Mouse (Mus musculus) embryonic facial prominence, embryonic 12.5 days (tissue): Measurements from ENCODE around the gene Selenoh. TPM values are rescaled to one million over a fixed set of nuclear protein-coding genes. Genes with fewer than 3 reads are reported as not detected.

ENCODE experiments used
- ATAC-seq: fragments of 200-750 bp; cut with Nextera tagmentation; 2 replicates; pipeline ENCODE4 v1.8.0; 2017; ENCODE audit not compliant: insufficient number of reproducible peaks, insufficient read depth, low FRiP score, low TSS enrichment
- H3K27ac ChIP-seq: fragments of 300-500 bp; sonication (generic); 2 replicates; pipeline ENCODE4 v1.5.1; 2016; ENCODE audit warnings: mild to moderate bottlenecking
- H3K27me3 ChIP-seq: fragments of 300-500 bp; sonication (generic); 2 replicates; pipeline ENCODE4 v1.6.1; 2016; ENCODE audit warnings: mild to moderate bottlenecking, moderate library complexity
- H3K36me3 ChIP-seq: fragments of 300-500 bp; sonication (generic); 2 replicates; pipeline ENCODE4 v1.6.1; 2016; ENCODE audit warnings: mild to moderate bottlenecking
- H3K4me1 ChIP-seq: fragments of 300-500 bp; sonication (generic); 2 replicates; pipeline ENCODE4 v1.6.1; 2016
- H3K4me2 ChIP-seq: fragments of 300-500 bp; sonication (generic); replicated peaks from 2 replicates; pipeline ENCODE4 v1.6.1; 2016; ENCODE audit warnings: mild to moderate bottlenecking, moderate library complexity
- H3K4me3 ChIP-seq: fragments of 300-500 bp; sonication (generic); 2 replicates; pipeline ENCODE4 v1.5.1; 2016; ENCODE audit warnings: mild to moderate bottlenecking
- H3K9ac ChIP-seq: fragments of 300-500 bp; sonication (generic); 2 replicates; pipeline ENCODE4 v1.6.1; 2016; ENCODE audit warnings: mild to moderate bottlenecking, moderate library complexity
- H3K9me3 ChIP-seq: fragments of 300-500 bp; sonication (generic); 2 replicates; pipeline ENCODE4 v1.6.1; 2016; ENCODE audit warnings: mild to moderate bottlenecking, moderate library complexity
- WGBS: fragments of 180-500 bp; shearing (Covaris S2); methylation state at CpG from one replicate; pipeline ENCODE4 v1.1.7; 2016; 5-methylcytosine and 5-hydroxymethylcytosine counted together
- polyA plus RNA-seq: library from polyadenylated mRNA; unstranded; fragments of >200 nt; fragmentation: Nextera tagmentation; extraction: Ambion mirVana; gene quantifications from 2 replicates; pipeline ENCODE4 v1.2.1, GENCODE M21; 2016

Gene Selenoh
- 348 and 377 TPM in 2 replicates for polyA plus RNA-seq

- H3K9me3 ChIP-seq, result no peaks in the 10 kb centered on the region
- H3K4me2 ChIP-seq, result peak within 1 kb of the TSS; percentile 62
- H3K27me3 ChIP-seq, result no peaks in the 10 kb centered on the region
- H3K27ac ChIP-seq, result peak within 1 kb of the TSS; percentile 97
- peak within 1 kb of the TSS; percentile 91 for H3K9ac ChIP-seq
- peak; percentile 96 for ATAC-seq
- under 1% methylated on average over 20 of the region's 20 CpGs for WGBS
- H3K4me1 ChIP-seq, result peaks cover 4% of the 10 kb centered on the region; the same call in 1 of the 2 replicates
- peaks cover 43% of the 10 kb centered on the region for H3K36me3 ChIP-seq
- peak within 1 kb of the TSS; percentile 90 for H3K4me3 ChIP-seq
Measured at GRCm38 (mm10) chr2:84670569-84670933, at the start of gene Selenoh. TSS of gene Selenoh (minus strand) at chr2:84670770.

GRCm38 (mm10) chr2:84717357-84717756 lies 46.8 kb upstream of the Selenoh start:
- peaks cover 10% of the 10 kb centered on the region for H3K4me1 ChIP-seq
- H3K36me3 ChIP-seq, result peaks cover 10% of the 10 kb centered on the region; the same call in 1 of the 2 replicates
- no peak overlapping the region for H3K4me2 ChIP-seq
- no peaks in the 10 kb centered on the region for H3K27me3 ChIP-seq
- no peak overlapping the region for H3K4me3 ChIP-seq
- no peak for ATAC-seq
- no peak overlapping the region for H3K27ac ChIP-seq
- WGBS, result 89% methylated on average over 4 of the region's 4 CpGs
- no peaks in the 10 kb centered on the region for H3K9me3 ChIP-seq
- no peak overlapping the region for H3K9ac ChIP-seq

- Histone ChIP-seq H3K27ac (no peak overlapping the region), H3K4me3 (peak overlapping the region; percentile 96), H3K36me3 (peaks cover 7% of the 10 kb centered on the region; the same call in 1 of the 2 replicates), H3K27me3 (no peaks in the 10 kb centered on the region), H3K9ac (peak overlapping the region; percentile 46), H3K4me1 (peaks cover 10% of the 10 kb centered on the region), H3K4me2 (peak overlapping the region; percentile 59), H3K9me3 (no peaks in the 10 kb centered on the region)
- WGBS, result 34% methylated on average over 9 of the region's 9 CpGs
- ATAC-seq, result no peak
Measured at GRCm38 (mm10) chr2:84716423-84717355, 46.1 kb upstream of the Selenoh start.

- peaks cover 10% of the 10 kb centered on the region for H3K4me1 ChIP-seq
- no peaks in the 10 kb centered on the region for H3K9me3 ChIP-seq
- H3K36me3 ChIP-seq, result peaks cover 3% of the 10 kb centered on the region
- peak overlapping the region; percentile 96 for H3K27ac ChIP-seq
- peak overlapping the region; percentile 96 for H3K4me3 ChIP-seq
- H3K27me3 ChIP-seq, result no peaks in the 10 kb centered on the region
- under 1% methylated on average over 33 of the region's 33 CpGs for WGBS
- ATAC-seq, result peak; percentile 96
- H3K4me2 ChIP-seq, result peak overlapping the region; percentile 59
- peak overlapping the region; percentile 46 for H3K9ac ChIP-seq
Measured at GRCm38 (mm10) chr2:84715562-84716361, 45.2 kb upstream of the Selenoh start.

GRCm38 (mm10) chr2:84714811-84715561 lies 44.4 kb upstream of the Selenoh start, which contains the start of gene Zdhhc5:
TSS of gene Zdhhc5 (minus strand) at chr2:84715180.
- peak within 1 kb of the TSS; percentile 88 for H3K9ac ChIP-seq
- H3K4me1 ChIP-seq, result peaks cover 10% of the 10 kb centered on the region
- no peaks in the 10 kb centered on the region for H3K9me3 ChIP-seq
- H3K27ac ChIP-seq, result peak within 1 kb of the TSS; percentile 96
- H3K4me2 ChIP-seq, result peak within 1 kb of the TSS; percentile 75
- H3K36me3 ChIP-seq, result peaks cover 11% of the 10 kb centered on the region
- peak; percentile 95 for ATAC-seq
- under 1% methylated on average over 106 of the region's 107 CpGs for WGBS
- peak within 1 kb of the TSS; percentile 96 for H3K4me3 ChIP-seq
- no peaks in the 10 kb centered on the region for H3K27me3 ChIP-seq

- Histone ChIP-seq H3K36me3 (peaks cover 15% of the 10 kb centered on the region), H3K27me3 (no peaks in the 10 kb centered on the region), H3K4me2 (peak overlapping the region; percentile 75), H3K27ac (peak overlapping the region; percentile 96), H3K4me1 (peaks cover 10% of the 10 kb centered on the region), H3K4me3 (peak overlapping the region; percentile 96), H3K9ac (peak overlapping the region; percentile 88), H3K9me3 (no peaks in the 10 kb centered on the region)
- ATAC-seq, result no peak
- under 1% methylated on average over 22 of the region's 26 CpGs for WGBS
Measured at GRCm38 (mm10) chr2:84714422-84714810, 43.8 kb upstream of the Selenoh start.

- H3K36me3 ChIP-seq, result peaks cover 28% of the 10 kb centered on the region
- no peak overlapping the region for H3K4me3 ChIP-seq
- no peaks in the 10 kb centered on the region for H3K9me3 ChIP-seq
- no peak overlapping the region for H3K9ac ChIP-seq
- 93% methylated on average over 2 of the region's 2 CpGs for WGBS
- no peak overlapping the region for H3K27ac ChIP-seq
- ATAC-seq, result no peak
- H3K27me3 ChIP-seq, result no peaks in the 10 kb centered on the region
- H3K4me2 ChIP-seq, result no peak overlapping the region
- peaks cover 10% of the 10 kb centered on the region for H3K4me1 ChIP-seq
Measured at GRCm38 (mm10) chr2:84711898-84712297, 41.3 kb upstream of the Selenoh start.

DNA sequence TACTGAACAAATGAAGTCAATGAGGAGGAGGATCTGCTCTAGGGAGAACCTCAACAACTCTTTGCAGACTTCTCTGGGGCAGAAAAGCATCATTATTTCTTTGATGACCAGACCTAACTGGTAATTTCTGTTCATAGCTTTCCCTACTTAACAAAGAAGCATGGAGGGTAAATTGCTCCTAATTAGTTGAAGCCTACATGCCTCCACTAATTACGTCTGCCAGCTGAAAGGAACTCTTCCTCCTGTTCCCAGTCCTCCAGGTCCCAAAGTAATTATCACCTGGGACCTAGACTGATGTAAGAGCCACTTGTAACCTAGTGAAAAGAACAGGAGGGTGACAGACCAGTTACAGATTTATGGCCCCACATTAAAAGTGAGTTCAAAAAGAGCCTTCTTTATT lies 37.0 kb upstream of the Selenoh start:
- Histone ChIP-seq H3K4me2 (no peak overlapping the region), H3K27me3 (no peaks in the 10 kb centered on the region), H3K9me3 (no peaks in the 10 kb centered on the region), H3K9ac (no peak overlapping the region), H3K36me3 (peaks cover 41% of the 10 kb centered on the region), H3K4me3 (no peak overlapping the region), H3K27ac (no peak overlapping the region), H3K4me1 (no peaks in the 10 kb centered on the region)
- 57% methylated on average over 1 of the region's 1 CpGs for WGBS
- ATAC-seq, result no peak

DNA sequence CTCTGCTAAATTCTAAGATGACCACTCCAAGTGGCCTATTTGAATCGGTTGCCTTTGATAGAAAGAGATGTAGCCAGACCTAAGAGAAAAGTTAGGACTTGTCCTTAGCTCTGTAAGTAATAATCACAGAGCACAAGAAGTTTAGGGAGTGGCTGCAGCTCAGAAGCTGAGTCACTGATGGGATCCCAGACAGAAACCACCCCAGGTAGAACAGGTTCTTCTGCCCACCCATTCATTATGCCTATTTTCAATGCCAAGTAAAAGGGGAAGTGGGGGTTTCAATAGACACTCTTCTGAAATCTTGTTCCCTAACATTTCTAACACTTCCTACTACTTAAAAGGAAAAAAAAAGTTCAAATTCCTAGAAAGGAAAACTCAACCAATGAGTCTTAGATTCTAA lies 34.7 kb upstream of the Selenoh start:
- Histone ChIP-seq H3K27me3 (no peaks in the 10 kb centered on the region), H3K27ac (no peak overlapping the region), H3K9ac (no peak overlapping the region), H3K4me3 (no peak overlapping the region), H3K36me3 (peaks cover 38% of the 10 kb centered on the region), H3K4me2 (no peak overlapping the region), H3K9me3 (no peaks in the 10 kb centered on the region), H3K4me1 (no peaks in the 10 kb centered on the region)
- ATAC-seq, result no peak
- WGBS, result 95% methylated on average over 1 of the region's 1 CpGs

DNA sequence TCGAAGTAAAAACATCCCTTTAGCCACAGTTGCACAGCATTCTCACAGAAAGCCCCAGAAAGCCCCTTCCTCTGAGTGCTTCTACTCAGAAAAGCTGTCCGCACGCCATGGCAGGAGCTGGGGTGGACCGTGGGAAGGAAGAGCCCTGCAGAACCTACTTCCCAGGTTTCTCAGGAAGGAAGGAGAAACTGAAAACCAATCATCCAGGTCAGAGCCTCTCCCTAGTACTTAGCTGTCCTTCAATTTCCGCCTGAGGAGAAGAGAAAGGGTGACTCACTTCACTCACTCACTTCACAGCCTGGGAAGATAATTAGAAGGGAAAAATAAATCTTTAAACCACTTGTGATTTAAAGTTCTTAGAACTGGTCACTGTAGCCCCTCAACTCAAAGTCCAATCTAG lies 33.8 kb upstream of the Selenoh start:
- Histone ChIP-seq H3K36me3 (peaks cover 32% of the 10 kb centered on the region), H3K9me3 (no peaks in the 10 kb centered on the region), H3K4me1 (no peaks in the 10 kb centered on the region), H3K4me3 (no peak overlapping the region), H3K4me2 (no peak overlapping the region), H3K27me3 (no peaks in the 10 kb centered on the region), H3K27ac (no peak overlapping the region), H3K9ac (no peak overlapping the region)
- WGBS, result 82% methylated on average over 5 of the region's 5 CpGs
- no peak for ATAC-seq

DNA sequence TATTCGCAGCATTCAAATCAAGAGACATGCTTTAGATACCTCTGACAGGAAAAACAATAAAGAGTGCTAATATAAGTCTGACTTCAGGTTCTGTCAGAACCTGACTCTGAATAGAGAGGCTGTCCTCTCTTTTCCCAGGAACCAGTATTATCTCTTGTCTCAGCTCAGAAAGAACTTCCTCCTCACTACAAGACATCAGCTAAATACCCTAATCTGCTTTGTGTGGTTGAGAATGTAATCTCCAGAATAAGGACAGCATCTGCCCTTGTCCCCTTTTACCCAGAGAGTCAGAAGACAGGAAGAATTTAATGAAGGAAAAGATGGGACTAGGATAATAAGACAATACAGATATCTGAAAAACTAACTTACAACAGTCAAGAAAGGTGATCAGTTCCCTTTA lies 32.9 kb upstream of the Selenoh start:
- no peak overlapping the region for H3K4me2 ChIP-seq
- no peak overlapping the region for H3K27ac ChIP-seq
- no peak overlapping the region for H3K4me3 ChIP-seq
- peaks cover 29% of the 10 kb centered on the region for H3K36me3 ChIP-seq
- no peaks in the 10 kb centered on the region for H3K27me3 ChIP-seq
- whole genome bisulfite sequencing, result 91% methylated on average over 1 of the region's 1 CpGs
- ATAC-seq, result no peak
- H3K9me3 ChIP-seq, result no peaks in the 10 kb centered on the region
- no peaks in the 10 kb centered on the region for H3K4me1 ChIP-seq
- no peak overlapping the region for H3K9ac ChIP-seq
